Mouse (Mus musculus): ENCODE measurements at regions not wholly inside any gene's neighbourhood (a gene's known extent, or its start where the extent isn't known, plus 50 kb on each side); places are given as distances from the start of the nearest gene placed in this dataset.
A peak's percentile ranks its signal among the peaks of the same experiment; 100 is the strongest.

DNA sequence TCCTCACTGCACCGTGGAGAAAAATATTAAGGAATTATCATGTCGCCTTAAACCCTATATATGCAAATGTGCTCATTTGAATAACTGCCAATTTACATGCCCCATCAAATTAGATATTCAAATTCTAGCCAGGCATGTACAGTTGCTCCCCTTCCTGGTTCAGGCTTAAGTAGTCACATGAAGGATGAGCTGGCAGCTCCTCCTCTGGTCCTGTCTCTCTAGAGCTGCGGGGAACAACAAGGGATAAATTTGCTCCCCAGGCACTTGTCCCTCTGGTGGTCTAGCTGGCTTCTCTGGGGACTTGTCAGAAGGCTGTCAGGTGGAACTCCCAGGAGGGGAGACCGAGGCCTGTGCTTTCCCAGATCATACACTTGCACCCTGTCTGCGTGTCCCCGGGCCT lies 221.8 kb downstream of the Tle3 start:
- no peaks in the 10 kb centered on the region for H3K9me3 ChIP-seq (replicated peaks)
- WGBS = 85% methylated on average over 6 of the region's 6 CpGs
- H3K27ac ChIP-seq (replicated peaks) = no peak overlapping the region; the same call in 1 of the 2 replicates
- no peaks in the 10 kb centered on the region for H3K36me3 ChIP-seq
- no peak for DNase-seq (ENCODE audit: low spot score)
- peaks cover 17% of the 10 kb centered on the region; the same call in 1 of the 2 replicates for H3K27me3 ChIP-seq (ENCODE audit: low read depth, poor library complexity, severe bottlenecking)
- H3K4me1 ChIP-seq = peaks cover 26% of the 10 kb centered on the region
- H3K4me3 ChIP-seq = no peak overlapping the region

GRCm38 (mm10) chr9:61589727-61590299 lies 217.6 kb downstream of the Tle3 start:
- H3K4me3 ChIP-seq = no peak overlapping the region
- H3K4me1 ChIP-seq = peaks cover 7% of the 10 kb centered on the region; the same call in 1 of the 2 replicates
- no peak overlapping the region for H3K27ac ChIP-seq (replicated peaks)
- no peak for DNase-seq (ENCODE audit: low spot score)
- H3K9me3 ChIP-seq (replicated peaks) = no peaks in the 10 kb centered on the region
- H3K36me3 ChIP-seq = no peaks in the 10 kb centered on the region
- WGBS = 90% methylated on average over 10 of the region's 10 CpGs
- H3K27me3 ChIP-seq (ENCODE audit: low read depth, poor library complexity, severe bottlenecking) = 0 out of 2 replicates have a peak, but pooled peaks cover 5% of the 10 kb centered on the region

DNA sequence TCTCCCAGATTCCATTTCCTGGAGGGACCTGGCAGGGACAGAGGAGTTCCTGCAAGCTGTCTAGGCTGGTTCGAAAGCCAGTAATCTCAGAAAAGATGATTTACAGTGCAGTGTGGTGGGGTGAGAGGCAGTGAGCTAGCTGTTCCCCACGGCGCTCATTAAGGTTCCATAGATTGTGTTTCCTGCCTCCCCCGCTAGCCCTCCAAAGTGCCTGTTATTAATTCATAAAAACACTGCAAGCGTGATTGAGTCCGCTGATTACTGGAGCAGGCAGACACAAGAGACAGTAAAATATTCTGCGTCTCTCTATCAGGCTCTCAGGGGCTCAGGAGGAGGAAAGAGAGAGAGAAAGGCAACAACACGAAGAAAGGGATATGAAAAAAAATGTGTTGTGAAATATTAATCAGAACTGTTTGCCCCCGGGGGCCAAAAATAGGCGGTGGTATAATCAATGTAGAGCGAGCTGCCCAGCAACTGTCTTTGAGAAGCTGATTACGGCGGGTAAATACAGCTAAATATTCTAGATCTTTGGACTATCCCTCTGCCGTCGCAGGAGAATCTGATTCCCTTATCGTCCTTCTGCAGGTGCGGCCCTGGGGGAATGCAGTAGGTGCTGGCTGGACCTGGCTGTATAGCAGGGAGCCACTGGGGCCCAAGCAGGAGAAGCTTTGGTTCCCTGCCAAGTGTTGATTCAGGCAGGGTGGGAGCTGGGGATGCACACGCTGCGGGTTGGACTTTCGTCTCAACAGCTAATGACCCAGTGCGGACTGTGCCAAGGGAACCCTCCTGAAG lies 211.3 kb downstream of the Tle3 start:
- H3K9me3 ChIP-seq (replicated peaks) = no peaks in the 10 kb centered on the region
- peaks cover 11% of the 10 kb centered on the region for H3K4me1 ChIP-seq
- no peaks in the 10 kb centered on the region for H3K36me3 ChIP-seq
- no peak overlapping the region for H3K4me3 ChIP-seq
- 0 out of 2 replicates have a peak overlapping the region, but pooled peaks have one; percentile 10 for H3K27ac ChIP-seq (replicated peaks)
- 91% methylated on average over 21 of the region's 21 CpGs for WGBS
- H3K27me3 ChIP-seq (ENCODE audit: low read depth, poor library complexity, severe bottlenecking) = 0 out of 2 replicates have a peak, but pooled peaks cover 8% of the 10 kb centered on the region
- DNase-seq (ENCODE audit: low spot score) = no peak

DNA sequence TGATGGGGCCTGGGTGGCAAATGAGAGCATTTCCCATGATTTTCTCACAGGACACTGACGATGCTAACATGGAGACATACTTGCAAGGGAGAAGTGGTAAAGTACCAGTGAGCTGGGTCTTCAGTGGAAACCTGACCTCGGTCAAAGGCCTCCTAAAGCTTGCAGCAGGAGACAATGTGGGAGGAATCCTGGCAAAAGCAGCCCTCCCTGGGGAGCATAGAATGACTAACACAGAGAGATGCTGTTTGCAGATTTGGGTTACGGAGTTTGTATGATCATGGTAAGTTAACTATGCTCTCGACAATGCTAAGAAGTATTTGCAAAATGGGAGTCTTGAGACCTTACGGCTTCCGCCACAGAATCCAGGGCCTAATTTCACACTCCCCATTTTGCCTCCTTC lies 208.9 kb downstream of the Tle3 start:
- Histone ChIP-seq H3K9me3 (replicated peaks) (no peaks in the 10 kb centered on the region), H3K4me1 (peaks cover 11% of the 10 kb centered on the region), H3K27me3 (ENCODE audit: low read depth, poor library complexity, severe bottlenecking) (0 out of 2 replicates have a peak, but pooled peaks cover 8% of the 10 kb centered on the region), H3K4me3 (no peak overlapping the region), H3K27ac (replicated peaks) (no peak overlapping the region), H3K36me3 (no peaks in the 10 kb centered on the region)
- no peak for DNase-seq (ENCODE audit: low spot score)
- WGBS = 88% methylated on average over 6 of the region's 6 CpGs

DNA sequence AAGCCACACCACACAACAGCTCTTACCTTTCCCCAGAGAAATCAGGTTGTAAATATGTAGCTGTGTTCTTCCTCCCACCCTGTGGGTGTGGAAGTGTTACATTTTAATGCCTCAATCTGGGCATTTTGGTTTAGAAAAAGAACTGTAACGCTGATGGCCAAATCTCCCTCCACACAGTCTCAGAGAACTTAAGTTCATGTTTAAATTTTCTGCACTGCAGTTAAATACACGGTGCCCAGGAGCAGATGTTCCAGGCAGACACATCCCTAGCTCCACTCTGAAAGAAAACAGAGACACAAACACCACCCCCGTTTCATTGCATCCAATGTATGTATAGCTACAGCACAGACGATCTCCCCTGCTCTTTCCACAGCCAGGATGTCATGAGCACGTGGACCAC lies 206.1 kb downstream of the Tle3 start:
- 85% methylated on average over 5 of the region's 5 CpGs for WGBS
- Histone ChIP-seq H3K27ac (replicated peaks) (no peak overlapping the region), H3K4me3 (no peak overlapping the region), H3K36me3 (no peaks in the 10 kb centered on the region), H3K27me3 (ENCODE audit: low read depth, poor library complexity, severe bottlenecking) (peaks cover 12% of the 10 kb centered on the region; the same call in 1 of the 2 replicates), H3K9me3 (replicated peaks) (no peaks in the 10 kb centered on the region), H3K4me1 (peaks cover 25% of the 10 kb centered on the region)
- no peak for DNase-seq (ENCODE audit: low spot score)

DNA sequence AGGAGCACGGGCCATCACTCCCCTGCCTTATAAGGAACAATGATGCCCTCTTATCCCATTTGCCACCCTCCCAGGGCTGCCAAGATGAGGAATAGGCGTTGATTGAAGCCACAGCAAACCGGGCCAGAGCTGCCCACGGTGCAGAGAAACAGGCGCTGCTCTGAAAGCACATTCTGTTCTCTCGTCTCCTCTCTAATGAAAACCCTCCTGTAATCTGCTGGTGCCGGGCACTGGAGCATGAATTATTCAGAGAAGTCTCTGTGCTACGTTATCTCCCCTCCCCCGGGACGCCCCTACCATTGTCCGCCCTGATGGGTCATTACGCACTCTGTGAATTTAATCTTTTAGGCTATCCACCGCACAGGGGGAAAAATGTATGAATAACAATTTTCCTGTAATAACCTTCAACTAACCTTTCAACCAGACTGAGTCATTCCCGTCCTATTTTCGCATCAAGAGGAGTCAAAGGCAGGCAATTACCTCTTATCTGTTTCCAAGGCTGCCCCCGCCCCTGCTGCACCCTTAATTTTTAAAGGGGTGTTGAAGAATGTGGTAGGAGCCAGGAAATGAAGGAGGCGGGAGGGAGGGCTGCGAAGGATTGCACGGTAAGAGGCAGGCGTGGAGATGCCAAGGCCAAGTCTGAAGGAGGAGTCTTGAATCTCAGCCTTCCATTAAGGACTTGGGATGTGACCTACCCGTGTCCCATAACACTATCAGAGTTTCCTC lies 201.6 kb downstream of the Tle3 start:
- peak; percentile 42 for DNase-seq (ENCODE audit: low spot score)
- H3K4me3 ChIP-seq = peak overlapping the region; percentile 14; the same call in 1 of the 2 replicates
- 36% methylated on average over 21 of the region's 21 CpGs for WGBS

GRCm38 (mm10) chr9:61563017-61563416 lies 190.9 kb downstream of the Tle3 start:
- H3K27ac ChIP-seq (replicated peaks) = peak overlapping the region; percentile 77
- no peak overlapping the region for H3K4me3 ChIP-seq
- H3K36me3 ChIP-seq = no peaks in the 10 kb centered on the region
- peaks cover 7% of the 10 kb centered on the region; the same call in 1 of the 2 replicates for H3K27me3 ChIP-seq (ENCODE audit: low read depth, poor library complexity, severe bottlenecking)
- 39% methylated on average over 8 of the region's 8 CpGs for WGBS
- peaks cover 32% of the 10 kb centered on the region for H3K4me1 ChIP-seq
- no peaks in the 10 kb centered on the region for H3K9me3 ChIP-seq (replicated peaks)
- DNase-seq (ENCODE audit: low spot score) = peak; percentile 36

More for the DNA sequence above, 201.6 kb downstream of the Tle3 start:
- H3K4me1 ChIP-seq = peaks cover 26% of the 10 kb centered on the region
- H3K27me3 ChIP-seq (ENCODE audit: low read depth, poor library complexity, severe bottlenecking) = peaks cover 9% of the 10 kb centered on the region
- no peaks in the 10 kb centered on the region for H3K36me3 ChIP-seq
- H3K9me3 ChIP-seq (replicated peaks) = peaks cover 13% of the 10 kb centered on the region
- H3K27ac ChIP-seq (replicated peaks) = peak overlapping the region; percentile 80

GRCm38 (mm10) chr9:61561551-61561950 lies 189.4 kb downstream of the Tle3 start:
- H3K27ac ChIP-seq (replicated peaks) = no peak overlapping the region
- H3K36me3 ChIP-seq = no peaks in the 10 kb centered on the region
- no peak overlapping the region for H3K4me3 ChIP-seq
- WGBS = 66% methylated on average over 8 of the region's 8 CpGs
- no peak for DNase-seq (ENCODE audit: low spot score)
- H3K4me1 ChIP-seq = peaks cover 32% of the 10 kb centered on the region
- peaks cover 7% of the 10 kb centered on the region; the same call in 1 of the 2 replicates for H3K27me3 ChIP-seq (ENCODE audit: low read depth, poor library complexity, severe bottlenecking)
- H3K9me3 ChIP-seq (replicated peaks) = no peaks in the 10 kb centered on the region

- no peak overlapping the region for H3K4me3 ChIP-seq
- peaks cover 26% of the 10 kb centered on the region for H3K4me1 ChIP-seq
- no peak overlapping the region for H3K27ac ChIP-seq (replicated peaks)
- H3K27me3 ChIP-seq (ENCODE audit: low read depth, poor library complexity, severe bottlenecking) = peaks cover 7% of the 10 kb centered on the region; the same call in 1 of the 2 replicates
- 84% methylated on average over 10 of the region's 10 CpGs for WGBS
- no peaks in the 10 kb centered on the region for H3K36me3 ChIP-seq
- no peaks in the 10 kb centered on the region for H3K9me3 ChIP-seq (replicated peaks)
- DNase-seq (ENCODE audit: low spot score) = no peak
Observed at GRCm38 (mm10) chr9:61558621-61559020, 186.5 kb downstream of the Tle3 start.

DNA sequence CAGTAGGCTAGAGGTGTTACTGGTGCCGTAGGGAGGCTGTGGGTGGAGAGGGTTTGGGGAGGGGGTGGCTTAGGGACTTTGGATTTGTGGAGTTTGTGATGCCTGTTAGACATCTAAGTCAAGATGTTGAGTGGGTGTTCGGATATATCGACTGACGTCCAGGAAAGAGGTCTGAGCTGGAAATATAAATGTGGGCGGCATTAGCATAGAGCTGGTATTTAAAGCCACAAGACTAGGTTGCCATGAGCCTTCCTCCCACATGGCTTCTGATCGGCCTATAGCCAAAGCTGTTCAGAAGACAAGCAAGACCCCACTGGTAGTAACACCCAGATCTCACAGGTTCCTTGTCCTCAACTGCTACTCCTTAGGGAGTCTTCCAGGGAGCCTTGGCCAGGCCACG lies 184.9 kb downstream of the Tle3 start:
- Histone ChIP-seq H3K27ac (replicated peaks) (no peak overlapping the region), H3K9me3 (replicated peaks) (no peaks in the 10 kb centered on the region), H3K4me3 (no peak overlapping the region), H3K36me3 (no peaks in the 10 kb centered on the region), H3K27me3 (ENCODE audit: low read depth, poor library complexity, severe bottlenecking) (peaks cover 7% of the 10 kb centered on the region; the same call in 1 of the 2 replicates), H3K4me1 (peaks cover 14% of the 10 kb centered on the region)
- 94% methylated on average over 7 of the region's 7 CpGs for WGBS
- no peak for DNase-seq (ENCODE audit: low spot score)

DNA sequence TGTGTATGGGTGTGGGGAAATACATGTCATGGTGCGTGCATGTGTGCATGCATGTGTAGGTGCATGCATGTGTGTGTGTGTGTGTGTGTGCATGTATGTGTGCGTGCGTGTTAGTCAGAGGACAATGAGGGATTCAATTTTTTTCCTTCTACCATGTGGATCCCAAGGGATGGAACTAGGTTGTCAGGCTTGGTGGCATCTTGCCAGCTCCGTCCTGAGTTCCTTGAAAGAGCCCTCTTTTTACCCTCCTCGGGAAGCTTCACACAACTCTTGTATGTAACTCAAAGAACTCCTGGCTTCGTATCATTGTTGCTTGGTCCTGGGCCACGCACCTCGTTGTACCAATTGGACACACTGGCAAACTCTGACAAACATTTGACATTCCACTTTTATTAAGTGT lies 183.0 kb downstream of the Tle3 start:
- no peaks in the 10 kb centered on the region for H3K36me3 ChIP-seq
- no peaks in the 10 kb centered on the region for H3K9me3 ChIP-seq (replicated peaks)
- no peaks in the 10 kb centered on the region; the same call in 1 of the 2 replicates for H3K27me3 ChIP-seq (ENCODE audit: low read depth, poor library complexity, severe bottlenecking)
- no peak overlapping the region for H3K4me3 ChIP-seq
- no peak overlapping the region for H3K27ac ChIP-seq (replicated peaks)
- no peak for DNase-seq (ENCODE audit: low spot score)
- 93% methylated on average over 8 of the region's 8 CpGs for WGBS
- peaks cover 18% of the 10 kb centered on the region for H3K4me1 ChIP-seq

DNA sequence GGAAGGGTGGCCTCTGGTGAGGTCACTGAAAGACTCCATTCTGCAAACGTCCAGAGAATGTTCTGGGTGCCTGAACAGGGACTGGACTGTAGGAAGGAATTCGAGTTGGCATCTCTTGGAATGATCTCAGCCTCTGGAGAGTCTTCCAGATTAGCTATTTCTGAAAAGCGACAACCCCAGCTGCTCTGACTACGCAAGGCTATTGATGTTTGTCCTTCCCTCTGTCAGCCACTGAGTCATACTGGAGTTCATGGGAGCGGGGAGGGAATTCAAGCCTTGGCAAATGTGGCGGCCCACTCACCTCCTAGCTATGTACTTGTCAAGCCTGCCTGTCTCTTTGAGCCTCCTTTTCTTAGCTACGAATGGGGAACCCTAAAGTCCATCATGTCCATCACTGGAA lies 182.4 kb downstream of the Tle3 start:
- no peaks in the 10 kb centered on the region; the same call in 1 of the 2 replicates for H3K27me3 ChIP-seq (ENCODE audit: low read depth, poor library complexity, severe bottlenecking)
- DNase-seq (ENCODE audit: low spot score) = no peak
- H3K4me1 ChIP-seq = peaks cover 24% of the 10 kb centered on the region
- H3K27ac ChIP-seq (replicated peaks) = no peak overlapping the region
- no peaks in the 10 kb centered on the region for H3K36me3 ChIP-seq
- WGBS = 86% methylated on average over 7 of the region's 7 CpGs
- no peak overlapping the region for H3K4me3 ChIP-seq
- no peaks in the 10 kb centered on the region for H3K9me3 ChIP-seq (replicated peaks)
